Mouse (Mus musculus) heart, embryonic 15.5 days (tissue): ENCODE results near the gene Tgm5. TPM values are rescaled to one million over a fixed set of nuclear protein-coding genes. Genes with fewer than 3 reads are reported as not detected.
A peak's percentile ranks its signal among the peaks of the same experiment; 100 is the strongest.
"Not testable (repeated sequence)": the region's sequence is repeated elsewhere in the genome, so short reads cannot be mapped to it uniquely, and the experiment has no call there.

ENCODE experiments used
- ATAC-seq: fragments of 200-750 bp; cut with Nextera tagmentation; replicated peaks from 2 replicates; pipeline ENCODE4 v1.8.0; 2017; ENCODE audit warnings: low read depth, moderate TSS enrichment; ENCODE audit not compliant: insufficient number of reproducible peaks, insufficient read depth, low FRiP score
- H3K27ac ChIP-seq: fragments of 300-500 bp; sonication (generic); 2 replicates; pipeline ENCODE4 v1.5.1; 2015; ENCODE audit warnings: mild to moderate bottlenecking, inconsistent platforms
- H3K27me3 ChIP-seq: fragments of 300-500 bp; sonication (generic); 2 replicates; pipeline ENCODE4 v1.6.1; 2015; ENCODE audit warnings: inconsistent platforms
- H3K36me3 ChIP-seq: fragments of 300-500 bp; sonication (generic); 2 replicates; pipeline ENCODE4 v1.6.1; 2015; ENCODE audit warnings: mild to moderate bottlenecking, inconsistent platforms
- H3K4me1 ChIP-seq: fragments of 300-500 bp; sonication (generic); replicated peaks from 2 replicates; pipeline ENCODE4 v1.6.1; 2015; ENCODE audit warnings: inconsistent platforms
- H3K4me2 ChIP-seq: fragments of 300-500 bp; sonication (generic); 2 replicates; pipeline ENCODE4 v1.6.1; 2015; ENCODE audit warnings: inconsistent platforms, mild to moderate bottlenecking, moderate library complexity
- H3K4me3 ChIP-seq: fragments of 300-500 bp; sonication (generic); 2 replicates; pipeline ENCODE4 v1.5.1; 2015; ENCODE audit warnings: mild to moderate bottlenecking, inconsistent platforms
- H3K9ac ChIP-seq: fragments of 300-500 bp; sonication (generic); 2 replicates; pipeline ENCODE4 v1.6.1; 2015; ENCODE audit warnings: mild to moderate bottlenecking, inconsistent platforms
- H3K9me3 ChIP-seq: fragments of 300-500 bp; sonication (generic); replicated peaks from 2 replicates; pipeline ENCODE4 v1.6.1; 2016; ENCODE audit warnings: inconsistent platforms
- WGBS: fragments of 180-500 bp; shearing (Covaris S2); methylation state at CpG from one replicate; pipeline ENCODE4 v1.1.7; 2015; ENCODE audit warnings: mixed read lengths; 5-methylcytosine and 5-hydroxymethylcytosine counted together
- polyA plus RNA-seq: library from polyadenylated mRNA; unstranded; fragments of >200 nt; fragmentation: Nextera tagmentation; extraction: Ambion mirVana; gene quantifications from 2 replicates; pipeline ENCODE4 v1.2.1, GENCODE M21; 2015

The Tgm5 gene
- polyA plus RNA-seq, 1 experiment from 2014 or later: not detected

- 95% methylated on average over 1 of the region's 1 CpGs for WGBS
- H3K9ac ChIP-seq: no peak overlapping the region
- no peaks in the 10 kb centered on the region for H3K9me3 ChIP-seq
- no peaks in the 10 kb centered on the region for H3K4me1 ChIP-seq
- no peak for ATAC-seq
- no peak overlapping the region for H3K27ac ChIP-seq
- no peaks in the 10 kb centered on the region for H3K36me3 ChIP-seq
- H3K4me3 ChIP-seq: no peak overlapping the region
- H3K4me2 ChIP-seq: no peak overlapping the region
- no peaks in the 10 kb centered on the region for H3K27me3 ChIP-seq
These were observed 46.3 kb downstream of the Tgm5 start for GRCm38 (mm10) chr2:121039382-121039781.

- H3K4me2 ChIP-seq, H3K27me3 ChIP-seq, H3K4me1 ChIP-seq, H3K27ac ChIP-seq, H3K9me3 ChIP-seq, H3K36me3 ChIP-seq, H3K9ac ChIP-seq, H3K4me3 ChIP-seq, ATAC-seq: not testable (repeated sequence)
- 63% methylated on average over 1 of the region's 1 CpGs for WGBS
These were observed 46.8 kb downstream of the Tgm5 start for GRCm38 (mm10) chr2:121038851-121039250.

DNA sequence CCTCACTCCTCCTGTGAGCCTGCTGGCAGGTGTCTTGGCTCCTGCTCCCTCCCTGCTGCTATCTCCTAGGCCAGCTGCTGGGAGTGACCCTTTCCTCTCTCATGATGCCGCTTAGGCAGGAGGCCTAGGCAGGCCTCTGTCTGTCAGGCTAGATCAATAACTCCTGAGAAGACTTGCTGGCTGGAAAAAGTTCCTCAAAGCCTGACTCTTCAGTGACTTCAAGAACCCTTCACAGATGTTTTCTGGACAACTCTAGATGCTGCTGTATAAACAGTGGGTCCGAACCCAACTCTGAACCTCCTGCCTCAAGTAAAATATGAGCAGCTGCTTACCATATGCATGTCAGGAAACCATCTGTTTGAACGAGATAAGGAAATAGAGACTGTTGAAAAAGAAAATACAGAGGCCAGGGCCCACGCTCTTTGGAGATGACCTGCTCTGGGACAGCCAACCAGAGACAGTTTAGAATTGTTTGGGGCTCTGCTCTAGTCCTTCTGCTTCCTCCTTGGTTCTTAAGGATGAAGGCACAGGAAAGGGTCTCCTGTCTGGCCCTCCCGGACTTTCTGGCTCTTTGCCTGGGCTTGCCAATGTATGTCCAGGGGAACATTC is 48.8 kb downstream of the Tgm5 start, which contains the start of gene Epb42:
Gene Epb42, minus strand, starts transcription at position 340 of the 609 bp plus-strand sequence.
- H3K9me3 ChIP-seq: no peaks in the 10 kb centered on the region
- H3K4me2 ChIP-seq: no peak within 1 kb of the TSS
- H3K27me3 ChIP-seq: no peaks in the 10 kb centered on the region
- peak; percentile 53 for ATAC-seq
- H3K36me3 ChIP-seq: no peaks in the 10 kb centered on the region
- no peaks in the 10 kb centered on the region for H3K4me1 ChIP-seq
- WGBS: 50% methylated on average over 5 of the region's 5 CpGs
- no peak within 1 kb of the TSS for H3K4me3 ChIP-seq
- no peak within 1 kb of the TSS for H3K9ac ChIP-seq
- no peak within 1 kb of the TSS for H3K27ac ChIP-seq

- H3K27ac ChIP-seq: no peak overlapping the region
- ATAC-seq: no peak
- 63% methylated on average over 5 of the region's 5 CpGs for WGBS
- no peak overlapping the region for H3K9ac ChIP-seq
- H3K4me1 ChIP-seq: no peaks in the 10 kb centered on the region
- no peaks in the 10 kb centered on the region for H3K9me3 ChIP-seq
- no peak overlapping the region for H3K4me3 ChIP-seq
- H3K4me2 ChIP-seq: no peak overlapping the region
- H3K36me3 ChIP-seq: peaks cover 1% of the 10 kb centered on the region
- H3K27me3 ChIP-seq: no peaks in the 10 kb centered on the region
These were observed 62.7 kb downstream of the Tgm5 start for GRCm38 (mm10) chr2:121022918-121023317.

DNA sequence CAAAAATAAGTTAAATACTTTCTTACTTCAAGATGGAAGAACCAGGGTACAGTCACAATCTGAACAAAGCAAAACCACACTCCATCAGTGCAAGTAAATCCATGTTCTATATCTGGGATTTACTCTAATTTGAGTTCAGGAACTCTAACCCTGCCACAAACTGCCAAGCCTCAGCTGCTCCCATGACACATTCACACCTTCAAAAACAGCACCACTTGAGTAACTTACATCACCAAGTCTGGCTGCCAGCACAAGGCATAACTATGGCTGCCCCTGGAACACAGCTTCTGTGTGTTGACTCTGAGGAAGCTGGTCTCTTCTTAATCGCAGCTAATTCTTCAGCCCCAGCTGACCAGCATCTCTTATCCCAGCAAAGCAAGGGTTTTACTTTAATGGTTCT is 68.5 kb downstream of the Tgm5 start:
- peaks cover 23% of the 10 kb centered on the region for H3K36me3 ChIP-seq
- H3K4me2 ChIP-seq: no peak overlapping the region
- no peaks in the 10 kb centered on the region for H3K27me3 ChIP-seq
- 71% methylated on average over 1 of the region's 1 CpGs for WGBS
- no peak for ATAC-seq
- H3K9ac ChIP-seq: no peak overlapping the region
- no peaks in the 10 kb centered on the region for H3K4me1 ChIP-seq
- H3K9me3 ChIP-seq: no peaks in the 10 kb centered on the region
- H3K27ac ChIP-seq: no peak overlapping the region; the same call in 1 of the 2 replicates
- no peak overlapping the region for H3K4me3 ChIP-seq

DNA sequence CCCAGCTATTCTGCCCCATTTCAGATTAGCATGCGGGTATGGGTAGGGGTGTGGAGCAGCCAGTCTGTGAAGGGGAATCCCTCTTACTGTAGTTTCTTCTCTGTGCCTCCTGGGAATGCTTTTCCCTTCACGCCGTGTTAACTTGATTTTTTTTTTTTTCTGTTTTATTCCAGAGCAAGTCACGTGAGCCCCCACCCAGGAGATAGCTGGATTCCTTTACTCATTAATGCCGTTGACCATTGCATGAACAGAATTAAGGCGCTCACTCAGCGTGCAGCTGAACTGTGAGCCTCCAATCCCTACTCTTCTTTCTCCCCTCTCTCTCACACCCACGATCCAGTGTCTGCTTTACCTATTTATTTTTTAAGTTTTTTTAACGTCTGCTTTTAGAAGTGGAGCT is 69.4 kb downstream of the Tgm5 start:
- peaks cover 27% of the 10 kb centered on the region for H3K36me3 ChIP-seq
- no peak overlapping the region for H3K4me3 ChIP-seq
- 74% methylated on average over 9 of the region's 9 CpGs for WGBS
- ATAC-seq: no peak
- H3K27me3 ChIP-seq: no peaks in the 10 kb centered on the region
- H3K4me1 ChIP-seq: no peaks in the 10 kb centered on the region
- no peak overlapping the region for H3K9ac ChIP-seq
- no peak overlapping the region for H3K27ac ChIP-seq
- no peaks in the 10 kb centered on the region for H3K9me3 ChIP-seq
- no peak overlapping the region for H3K4me2 ChIP-seq

- H3K27ac ChIP-seq: no peak overlapping the region
- H3K4me3 ChIP-seq: no peak overlapping the region
- H3K4me2 ChIP-seq: no peak overlapping the region
- ATAC-seq: no peak
- H3K36me3 ChIP-seq: peaks cover 27% of the 10 kb centered on the region
- WGBS: 69% methylated on average over 2 of the region's 2 CpGs
- no peaks in the 10 kb centered on the region for H3K4me1 ChIP-seq
- no peaks in the 10 kb centered on the region for H3K9me3 ChIP-seq
- no peaks in the 10 kb centered on the region for H3K27me3 ChIP-seq
- H3K9ac ChIP-seq: no peak overlapping the region
These were observed 70.1 kb downstream of the Tgm5 start for GRCm38 (mm10) chr2:121015507-121015906.

DNA sequence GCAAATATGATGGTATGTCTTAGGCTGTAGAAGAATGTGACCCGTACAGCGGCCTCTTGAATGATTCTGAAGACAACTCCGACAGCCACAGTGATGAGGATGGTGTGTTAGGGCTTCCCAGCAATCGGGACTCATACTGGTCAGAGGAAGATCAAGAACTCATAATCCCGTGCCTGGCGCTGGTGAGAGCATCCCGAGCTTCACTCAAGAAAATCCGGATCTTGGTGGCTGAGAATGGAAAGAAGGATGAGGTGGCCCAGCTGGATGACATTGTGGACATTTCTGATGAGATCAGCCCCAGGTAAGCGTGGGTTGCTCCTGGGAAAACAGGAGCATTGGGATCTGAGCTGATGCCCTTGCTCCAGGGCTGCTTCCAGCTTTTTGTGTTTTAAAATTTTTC is 73.0 kb downstream of the Tgm5 start:
- H3K27me3 ChIP-seq: no peaks in the 10 kb centered on the region
- WGBS: 85% methylated on average over 9 of the region's 9 CpGs

DNA sequence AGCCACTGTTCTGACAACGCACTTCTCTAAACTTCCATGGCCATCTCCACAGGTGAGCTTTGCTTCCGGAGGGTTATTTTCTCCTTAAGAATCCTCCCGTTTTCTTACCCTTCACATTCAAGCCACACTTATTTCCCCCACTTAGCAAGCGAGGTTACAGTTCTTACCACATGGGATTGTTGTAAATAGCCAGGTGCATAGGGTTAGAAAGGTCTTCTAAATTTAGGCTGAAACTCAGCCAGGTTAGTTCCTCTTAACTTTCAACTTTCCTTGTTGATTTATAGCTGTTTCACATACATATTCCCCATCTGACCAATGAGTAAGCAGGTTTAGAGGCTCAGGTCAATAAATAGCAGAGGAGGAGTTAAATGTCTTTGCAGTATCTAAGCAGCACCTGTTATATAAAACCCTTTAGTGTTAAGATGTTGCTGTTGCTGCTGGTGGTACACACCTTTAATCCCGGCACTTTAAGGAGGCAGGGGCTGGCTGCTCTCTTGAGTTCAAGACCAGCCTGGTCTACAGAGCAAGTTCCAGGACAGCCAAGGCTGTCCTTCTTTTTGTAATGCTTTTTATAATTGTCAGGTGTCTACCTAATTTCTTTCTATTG is 76.5 kb downstream of the Tgm5 start:
- Histone ChIP-seq H3K27ac (no peak overlapping the region), H3K36me3 (0 out of 2 replicates have a peak, but pooled peaks cover 15% of the 10 kb centered on the region), H3K4me1 (peaks cover 8% of the 10 kb centered on the region), H3K4me3 (peak overlapping the region; percentile 85), H3K27me3 (no peaks in the 10 kb centered on the region), H3K4me2 (peak overlapping the region; percentile 86), H3K9me3 (no peaks in the 10 kb centered on the region), H3K9ac (peak overlapping the region; percentile 70; the same call in 1 of the 2 replicates)
- WGBS: 23% methylated on average over 5 of the region's 5 CpGs
- ATAC-seq: no peak

More for the DNA sequence above, 73.0 kb downstream of the Tgm5 start:
- Histone ChIP-seq H3K4me1 (peaks cover 8% of the 10 kb centered on the region), H3K4me2 (no peak overlapping the region), H3K27ac (no peak overlapping the region), H3K9me3 (no peaks in the 10 kb centered on the region), H3K9ac (no peak overlapping the region), H3K4me3 (no peak overlapping the region), H3K36me3 (peaks cover 23% of the 10 kb centered on the region)
- ATAC-seq: no peak

- H3K27ac ChIP-seq: no peak overlapping the region
These were observed 77.0 kb downstream of the Tgm5 start for GRCm38 (mm10) chr2:121008664-121009007.

DNA sequence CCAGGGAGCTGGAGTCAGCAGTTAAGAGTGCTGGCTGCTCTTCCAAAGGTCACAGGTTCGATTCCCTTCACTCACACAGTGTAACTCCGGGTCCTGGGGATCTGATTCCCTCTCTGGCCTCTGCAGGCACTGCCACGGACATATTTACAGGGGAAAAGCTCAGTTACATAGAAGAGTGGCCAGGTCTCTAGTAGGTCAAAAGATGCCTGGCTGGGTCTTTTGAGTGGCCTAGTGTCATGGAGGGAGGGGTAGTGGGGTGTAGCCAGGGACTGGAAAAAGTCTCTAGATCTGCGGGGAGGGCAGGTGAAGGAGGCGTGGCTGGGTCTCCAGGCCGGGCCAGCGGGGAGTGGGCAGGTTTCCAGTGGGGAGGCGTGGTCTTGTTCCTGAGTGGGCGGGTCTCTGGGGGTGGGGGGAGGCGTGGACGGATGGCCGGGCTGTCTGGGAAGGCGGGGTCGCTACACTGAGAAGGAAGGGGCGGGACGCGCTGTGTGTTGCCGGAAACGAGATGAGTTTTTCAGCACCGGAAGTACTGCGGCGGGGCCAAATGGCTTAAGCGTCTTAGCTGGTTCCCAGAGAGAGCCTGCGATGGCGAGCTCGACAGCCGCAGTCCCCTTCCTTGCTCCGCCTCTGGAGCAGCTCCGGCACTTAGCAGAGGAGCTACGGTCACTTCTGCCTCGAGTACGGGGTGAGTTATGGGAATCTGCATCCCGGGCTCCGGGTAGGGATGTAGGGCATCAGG is 77.5 kb downstream of the Tgm5 start, which contains the start of gene Ccndbp1:
Gene Ccndbp1, plus strand, starts transcription at position 479 of the 739 bp plus-strand sequence.
- Histone ChIP-seq H3K27me3 (no peaks in the 10 kb centered on the region), H3K27ac (no peak within 1 kb of the TSS; the same call in 1 of the 2 replicates), H3K9ac (peak within 1 kb of the TSS; percentile 70), H3K36me3 (0 out of 2 replicates have a peak, but pooled peaks cover 11% of the 10 kb centered on the region), H3K4me2 (peak within 1 kb of the TSS; percentile 86), H3K9me3 (no peaks in the 10 kb centered on the region), H3K4me1 (peaks cover 8% of the 10 kb centered on the region), H3K4me3 (peak within 1 kb of the TSS; percentile 85)
- 2% methylated on average over 34 of the region's 34 CpGs for WGBS
- ATAC-seq: peak; percentile 97

More at GRCm38 (mm10) chr2:121008664-121009007, 77.0 kb downstream of the Tgm5 start:
- Histone ChIP-seq H3K9me3 (no peaks in the 10 kb centered on the region), H3K4me2 (peak overlapping the region; percentile 86), H3K9ac (peak overlapping the region; percentile 70), H3K4me3 (peak overlapping the region; percentile 85), H3K27me3 (no peaks in the 10 kb centered on the region), H3K36me3 (0 out of 2 replicates have a peak, but pooled peaks cover 12% of the 10 kb centered on the region), H3K4me1 (peaks cover 8% of the 10 kb centered on the region)
- ATAC-seq: no peak
- WGBS: under 1% methylated on average over 12 of the region's 12 CpGs
